Mouse (Mus musculus) limb, embryonic 10.5 days (tissue): ENCODE measurements at regions not wholly inside any gene's neighbourhood (a gene's known extent, or its start where the extent isn't known, plus 50 kb on each side); places are given as distances from the start of the nearest gene placed in this dataset.
A peak's percentile ranks its signal among the peaks of the same experiment; 100 is the strongest.

Experiments
- DNase-seq: peaks from one replicate; pipeline ENCODE4 v3.0.0-alpha.2; 2017; ENCODE audit warnings: low spot score
- H3K27ac ChIP-seq: fragments of 300-500 bp; sonication (generic); 2 replicates; pipeline ENCODE4 v1.5.1; 2016; ENCODE audit warnings: mild to moderate bottlenecking
- H3K27me3 ChIP-seq: fragments of 300-500 bp; sonication (generic); 2 replicates; pipeline ENCODE4 v1.6.1; 2016; ENCODE audit warnings: low read depth, mild to moderate bottlenecking; ENCODE audit not compliant: poor library complexity, severe bottlenecking
- H3K36me3 ChIP-seq: fragments of 300-500 bp; sonication (generic); 2 replicates; pipeline ENCODE4 v1.6.1; 2016; ENCODE audit warnings: mild to moderate bottlenecking, moderate library complexity
- H3K4me1 ChIP-seq: fragments of 300-500 bp; sonication (generic); 2 replicates; pipeline ENCODE4 v1.6.1; 2016
- H3K4me3 ChIP-seq: fragments of 300-500 bp; sonication (generic); 2 replicates; pipeline ENCODE4 v1.5.1; 2016; ENCODE audit warnings: mild to moderate bottlenecking, moderate library complexity
- H3K9me3 ChIP-seq: fragments of 300-500 bp; sonication (generic); replicated peaks from 2 replicates; pipeline ENCODE4 v1.6.1; 2016; ENCODE audit warnings: mild to moderate bottlenecking
- WGBS: fragments of 180-500 bp; shearing (Covaris S2); methylation state at CpG from one replicate; pipeline ENCODE4 v1.1.7; 2016; 5-methylcytosine and 5-hydroxymethylcytosine counted together

DNA sequence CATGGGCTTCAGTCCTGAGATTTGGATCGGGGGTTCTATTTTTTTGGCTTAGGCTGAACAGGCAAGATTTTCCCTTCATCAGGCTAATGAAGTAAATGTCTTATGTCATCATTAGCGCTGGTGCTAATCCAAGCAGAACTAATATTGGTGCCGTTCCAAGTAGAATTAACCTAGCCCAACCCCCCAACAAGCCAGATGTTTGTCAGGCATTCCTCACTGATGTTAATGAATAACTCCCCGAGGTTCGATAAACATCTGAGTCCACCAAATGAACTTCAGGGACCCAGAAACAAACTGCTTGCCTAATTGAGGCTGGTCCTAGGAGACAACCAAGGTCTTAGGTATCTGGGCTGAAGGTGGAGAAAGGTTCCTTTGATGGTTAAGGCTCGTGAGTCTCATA is 180.9 kb downstream of the Gm45692 start:
- Histone ChIP-seq H3K36me3 (no peaks in the 10 kb centered on the region), H3K27ac (no peak overlapping the region), H3K4me3 (no peak overlapping the region), H3K27me3 (0 out of 2 replicates have a peak, but pooled peaks cover 4% of the 10 kb centered on the region), H3K9me3 (no peaks in the 10 kb centered on the region), H3K4me1 (peaks cover 17% of the 10 kb centered on the region)
- DNase-seq: no peak
- WGBS: 51% methylated on average over 6 of the region's 6 CpGs

DNA sequence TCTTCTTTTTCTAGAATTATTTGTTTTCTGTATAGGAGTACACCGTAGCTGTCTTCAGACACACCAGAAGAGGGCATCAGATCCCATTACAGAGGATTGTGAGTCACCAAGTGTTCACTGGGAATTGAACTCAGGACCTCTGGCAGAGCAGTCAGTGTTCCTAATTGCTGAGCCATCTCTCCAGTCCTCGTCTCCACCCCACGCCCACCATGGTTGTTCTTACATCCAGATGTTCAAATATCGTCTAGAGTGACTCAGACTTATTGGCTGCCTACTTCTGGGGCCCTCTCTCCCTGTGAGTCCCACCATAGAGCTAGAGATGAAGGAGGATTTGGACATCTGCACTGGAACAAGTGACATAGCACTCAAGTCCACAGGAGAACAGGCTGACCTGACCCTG is 182.6 kb downstream of the Gm45692 start:
- Histone ChIP-seq H3K4me1 (peaks cover 28% of the 10 kb centered on the region), H3K36me3 (no peaks in the 10 kb centered on the region), H3K4me3 (no peak overlapping the region), H3K27me3 (0 out of 2 replicates have a peak, but pooled peaks cover 4% of the 10 kb centered on the region), H3K27ac (no peak overlapping the region), H3K9me3 (no peaks in the 10 kb centered on the region)
- DNase-seq: no peak
- WGBS: 86% methylated on average over 4 of the region's 4 CpGs

GRCm38 (mm10) chr8:26304566-26304965 is 185.2 kb downstream of the Gm45692 start:
- Histone ChIP-seq H3K4me1 (peaks cover 50% of the 10 kb centered on the region), H3K27ac (no peak overlapping the region), H3K9me3 (no peaks in the 10 kb centered on the region), H3K27me3 (0 out of 2 replicates have a peak, but pooled peaks cover 4% of the 10 kb centered on the region), H3K4me3 (no peak overlapping the region), H3K36me3 (no peaks in the 10 kb centered on the region)
- DNase-seq: no peak
- 72% methylated on average over 6 of the region's 6 CpGs for WGBS

- 0 out of 2 replicates have a peak, but pooled peaks cover 4% of the 10 kb centered on the region for H3K27me3 ChIP-seq
- H3K4me1 ChIP-seq: peaks cover 51% of the 10 kb centered on the region
- H3K9me3 ChIP-seq: no peaks in the 10 kb centered on the region
- H3K27ac ChIP-seq: 0 out of 2 replicates have a peak overlapping the region, but pooled peaks have one; percentile 9
- H3K36me3 ChIP-seq: no peaks in the 10 kb centered on the region
- H3K4me3 ChIP-seq: no peak overlapping the region
- peak; percentile 49 for DNase-seq
- 54% methylated on average over 18 of the region's 18 CpGs for WGBS
Measured at GRCm38 (mm10) chr8:26305061-26305879, 185.9 kb downstream of the Gm45692 start.

- H3K4me3 ChIP-seq: peak overlapping the region; percentile 29; the same call in 1 of the 2 replicates
- H3K4me1 ChIP-seq: peaks cover 56% of the 10 kb centered on the region
- peak overlapping the region; percentile 11; the same call in 1 of the 2 replicates for H3K27ac ChIP-seq
- WGBS: 22% methylated on average over 15 of the region's 15 CpGs
- no peaks in the 10 kb centered on the region for H3K36me3 ChIP-seq
- no peaks in the 10 kb centered on the region for H3K27me3 ChIP-seq
- DNase-seq: peak; percentile 54
- H3K9me3 ChIP-seq: no peaks in the 10 kb centered on the region
Measured at GRCm38 (mm10) chr8:26308121-26308641, 188.8 kb downstream of the Gm45692 start.

- Histone ChIP-seq H3K27ac (no peak overlapping the region), H3K36me3 (no peaks in the 10 kb centered on the region), H3K4me3 (no peak overlapping the region), H3K4me1 (peaks cover 52% of the 10 kb centered on the region), H3K27me3 (no peaks in the 10 kb centered on the region), H3K9me3 (no peaks in the 10 kb centered on the region)
- 72% methylated on average over 6 of the region's 6 CpGs for WGBS
- DNase-seq: no peak
Measured at GRCm38 (mm10) chr8:26309764-26310163, 190.4 kb downstream of the Gm45692 start.

GRCm38 (mm10) chr8:26323606-26324350 is 204.4 kb downstream of the Gm45692 start:
- H3K27ac ChIP-seq: no peak overlapping the region
- H3K4me1 ChIP-seq: peaks cover 3% of the 10 kb centered on the region; the same call in 1 of the 2 replicates
- no peak for DNase-seq
- no peak overlapping the region for H3K4me3 ChIP-seq
- 93% methylated on average over 12 of the region's 12 CpGs for WGBS
- H3K9me3 ChIP-seq: no peaks in the 10 kb centered on the region
- no peaks in the 10 kb centered on the region for H3K36me3 ChIP-seq
- H3K27me3 ChIP-seq: 0 out of 2 replicates have a peak, but pooled peaks cover 9% of the 10 kb centered on the region

GRCm38 (mm10) chr8:26324606-26325005 is 205.3 kb downstream of the Gm45692 start:
- WGBS: 59% methylated on average over 3 of the region's 3 CpGs
- H3K27ac ChIP-seq: no peak overlapping the region
- DNase-seq: no peak
- H3K9me3 ChIP-seq: no peaks in the 10 kb centered on the region
- H3K4me1 ChIP-seq: peaks cover 3% of the 10 kb centered on the region
- H3K4me3 ChIP-seq: no peak overlapping the region
- 0 out of 2 replicates have a peak, but pooled peaks cover 9% of the 10 kb centered on the region for H3K27me3 ChIP-seq
- no peaks in the 10 kb centered on the region for H3K36me3 ChIP-seq

DNA sequence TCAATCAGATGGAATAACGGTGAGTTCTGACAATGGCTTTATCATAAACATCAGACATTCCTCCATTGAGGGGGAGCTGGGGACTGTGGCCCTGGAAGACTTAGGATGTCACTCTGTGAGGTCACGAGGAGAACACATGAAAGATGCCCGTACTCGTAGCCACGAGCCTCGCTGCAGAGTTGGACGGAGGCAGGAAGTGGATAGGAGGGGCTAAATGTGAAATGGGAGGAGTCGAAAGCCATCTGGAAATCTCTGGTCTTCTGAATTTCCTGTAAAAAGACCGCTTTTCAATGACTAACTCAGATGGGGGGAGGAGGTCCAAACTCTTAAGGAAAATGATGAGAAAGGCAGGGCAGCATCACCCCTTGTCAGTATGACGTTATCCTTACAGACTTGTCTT is 210.5 kb downstream of the Gm45692 start:
- H3K9me3 ChIP-seq: no peaks in the 10 kb centered on the region
- WGBS: 76% methylated on average over 10 of the region's 10 CpGs
- H3K4me1 ChIP-seq: peaks cover 7% of the 10 kb centered on the region
- no peak overlapping the region for H3K4me3 ChIP-seq
- H3K36me3 ChIP-seq: no peaks in the 10 kb centered on the region
- DNase-seq: no peak
- H3K27me3 ChIP-seq: no peaks in the 10 kb centered on the region
- no peak overlapping the region for H3K27ac ChIP-seq

DNA sequence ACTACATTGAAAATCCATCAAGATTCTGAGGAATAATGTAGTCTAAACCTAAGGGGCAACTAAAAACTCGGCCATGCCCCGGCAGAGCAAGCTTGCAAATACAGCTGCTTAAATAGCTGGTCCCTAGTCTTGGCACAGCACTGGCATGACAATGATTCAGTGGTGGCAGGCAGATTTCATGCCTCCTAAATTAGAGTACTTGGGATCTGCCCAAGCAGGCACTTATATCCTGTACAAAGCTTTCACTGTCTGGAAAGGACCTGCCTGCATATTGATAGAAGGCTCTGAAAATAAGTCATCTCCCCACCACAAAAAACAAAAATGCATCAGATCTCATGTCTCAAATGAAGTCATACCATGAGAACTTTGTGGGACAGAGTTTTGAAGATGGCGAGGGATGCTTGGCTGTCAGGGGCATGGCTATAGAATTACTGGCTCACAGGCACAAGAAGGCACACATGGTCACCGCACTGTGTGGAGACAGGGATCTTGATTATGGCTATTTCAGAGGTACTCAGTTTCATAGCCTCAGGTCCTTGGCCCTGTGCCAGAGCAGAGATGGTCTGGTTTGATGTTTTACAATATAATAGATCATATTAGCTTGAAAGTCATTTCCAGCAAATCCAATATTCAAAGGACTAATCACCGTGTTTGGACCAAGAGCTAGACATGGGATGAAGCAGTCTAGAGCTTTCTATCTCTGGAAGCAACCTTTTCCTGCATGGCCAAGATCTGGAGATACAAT is 217.7 kb downstream of the Gm45692 start:
- DNase-seq: no peak
- Histone ChIP-seq H3K36me3 (no peaks in the 10 kb centered on the region), H3K4me1 (peaks cover 11% of the 10 kb centered on the region; the same call in 1 of the 2 replicates), H3K27ac (no peak overlapping the region), H3K4me3 (no peak overlapping the region), H3K27me3 (no peaks in the 10 kb centered on the region), H3K9me3 (no peaks in the 10 kb centered on the region)
- WGBS: 93% methylated on average over 5 of the region's 5 CpGs

- DNase-seq: peak; percentile 89
Measured at GRCm38 (mm10) chr8:26345078-26345477, 225.7 kb downstream of the Gm45692 start.

GRCm38 (mm10) chr8:26349231-26349630 is 229.9 kb downstream of the Gm45692 start:
- Histone ChIP-seq H3K4me1 (peaks cover 40% of the 10 kb centered on the region), H3K4me3 (no peak overlapping the region), H3K36me3 (no peaks in the 10 kb centered on the region), H3K27me3 (peaks cover 45% of the 10 kb centered on the region), H3K9me3 (no peaks in the 10 kb centered on the region), H3K27ac (no peak overlapping the region)
- no peak for DNase-seq
- 90% methylated on average over 7 of the region's 7 CpGs for WGBS

More at GRCm38 (mm10) chr8:26345078-26345477, 225.7 kb downstream of the Gm45692 start:
- Histone ChIP-seq H3K9me3 (no peaks in the 10 kb centered on the region), H3K27me3 (peaks cover 45% of the 10 kb centered on the region), H3K27ac (no peak overlapping the region), H3K4me3 (no peak overlapping the region), H3K36me3 (no peaks in the 10 kb centered on the region), H3K4me1 (peaks cover 12% of the 10 kb centered on the region; the same call in 1 of the 2 replicates)
- WGBS: 30% methylated on average over 6 of the region's 6 CpGs
